Mouse (Mus musculus) lung, adult 2 months (tissue): ENCODE data around the gene Tcerg1l.

Source experiments
- CTCF ChIP-seq: fragments of 200-500 bp; IDR thresholded peaks from 2 replicates; pipeline ENCODE4 v1.5.1; 2011; ENCODE audit warnings: mild to moderate bottlenecking, low read length, control low read depth; ENCODE audit not compliant: insufficient read depth
- POLR2A ChIP-seq: fragments of 200-500 bp; IDR thresholded peaks from 2 replicates; pipeline ENCODE4 v1.6.1; 2011; ENCODE audit warnings: low read depth, mild to moderate bottlenecking, control low read depth, low read length, borderline replicate concordance; ENCODE audit errors: extremely low read depth

GRCm38 (mm10) chr7:138332504-138333168, 64.9 kb downstream of the Tcerg1l start:
- TF ChIP-seq CTCF (no peak), POLR2A (no peak)
